Mouse (Mus musculus) megakaryocyte, embryonic 14.5 days (primary cell): ENCODE results near the gene Fgd4.

Source experiments
- FLI1 ChIP-seq: IDR thresholded peaks from 2 replicates; pipeline ENCODE4 v1.6.1; 2012; ENCODE audit warnings: low read length, inconsistent platforms, mixed read lengths
- GATA1 ChIP-seq: IDR thresholded peaks from 3 replicates; pipeline ENCODE4 v1.6.1; 2012; ENCODE audit warnings: mixed read lengths, low read length, inconsistent platforms, borderline replicate concordance

GRCm38 (mm10) chr16:16535232-16535631, 65.1 kb downstream of the Fgd4 start:
- no peak for TF ChIP-seq GATA1
- TF ChIP-seq FLI1: no peak
